Mouse (Mus musculus): Measurements from ENCODE around the gene A230050P20Rik.

Gene A230050P20Rik

GRCm38 (mm10) chr9:20895382-20895781 lies 26.9 kb downstream of the A230050P20Rik start:
- no peak for DNase-seq (ENCODE audit: low spot score in 2 of 2)

GRCm38 (mm10) chr9:20897736-20898510 lies 29.5 kb downstream of the A230050P20Rik start:
- DNase-seq (ENCODE audit: low spot score in 2 of 2), result no peak

GRCm38 (mm10) chr9:20898511-20899073 lies 30.1 kb downstream of the A230050P20Rik start, which contains the start of gene Eif3g:
Gene Eif3g, minus strand, starts transcription at chr9:20898623.
- peak; percentile 64 to 78 for DNase-seq (ENCODE audit: low spot score in 2 of 2)

- DNase-seq (ENCODE audit: low spot score in 2 of 2), result no peak
Measured at GRCm38 (mm10) chr9:20901466-20902173, 33.2 kb downstream of the A230050P20Rik start.

GRCm38 (mm10) chr9:20902174-20902491 lies 33.7 kb downstream of the A230050P20Rik start:
- no peak for DNase-seq (ENCODE audit: low spot score in 2 of 2)

- no peak for DNase-seq (ENCODE audit: low spot score in 2 of 2)
Measured at GRCm38 (mm10) chr9:20909948-20910347, 41.5 kb downstream of the A230050P20Rik start.

- no peak for DNase-seq (ENCODE audit: low spot score in 2 of 2)
Measured at GRCm38 (mm10) chr9:20916160-20916559, 47.7 kb downstream of the A230050P20Rik start.

- DNase-seq (ENCODE audit: low spot score in 2 of 2), result no peak
Measured at GRCm38 (mm10) chr9:20923258-20923657, 54.8 kb downstream of the A230050P20Rik start.

Measured in frontal cortex, postnatal 14 days (tissue).